Mouse (Mus musculus) midbrain, embryonic 13.5 days (tissue): Measurements from ENCODE around the gene Thoc3. TPM values are rescaled to one million over a fixed set of nuclear protein-coding genes. Genes with fewer than 3 reads are reported as not detected.

ENCODE experiments used
- ATAC-seq: fragments of 200-750 bp; cut with Nextera tagmentation; 2 replicates; pipeline ENCODE4 v1.8.0; 2017; ENCODE audit warnings: mild to moderate bottlenecking, moderate TSS enrichment, moderate library complexity
- H3K27ac ChIP-seq: fragments of 300-500 bp; sonication (generic); 2 replicates; pipeline ENCODE4 v1.5.1; 2015; ENCODE audit warnings: inconsistent platforms, mild to moderate bottlenecking, moderate library complexity
- H3K27me3 ChIP-seq: fragments of 300-500 bp; sonication (generic); 2 replicates; pipeline ENCODE4 v1.6.1; 2015; ENCODE audit warnings: mild to moderate bottlenecking, inconsistent platforms
- H3K36me3 ChIP-seq: fragments of 300-500 bp; sonication (generic); 2 replicates; pipeline ENCODE4 v1.6.1; 2015; ENCODE audit warnings: mild to moderate bottlenecking, inconsistent platforms
- H3K4me1 ChIP-seq: fragments of 300-500 bp; sonication (generic); replicated peaks from 2 replicates; pipeline ENCODE4 v1.6.1; 2015; ENCODE audit warnings: inconsistent platforms
- H3K4me2 ChIP-seq: fragments of 300-500 bp; sonication (generic); replicated peaks from 2 replicates; pipeline ENCODE4 v1.6.1; 2015; ENCODE audit warnings: moderate library complexity, mild to moderate bottlenecking, inconsistent platforms
- H3K4me3 ChIP-seq: fragments of 300-500 bp; sonication (generic); replicated peaks from 2 replicates; pipeline ENCODE4 v1.5.1; 2015; ENCODE audit warnings: mild to moderate bottlenecking, inconsistent platforms
- H3K9ac ChIP-seq: fragments of 300-500 bp; sonication (generic); replicated peaks from 2 replicates; pipeline ENCODE4 v1.6.1; 2015; ENCODE audit warnings: mild to moderate bottlenecking, inconsistent platforms
- H3K9me3 ChIP-seq: fragments of 300-500 bp; sonication (generic); 2 replicates; pipeline ENCODE4 v1.6.1; 2016; ENCODE audit warnings: mild to moderate bottlenecking, inconsistent platforms
- WGBS: fragments of 180-500 bp; shearing (Covaris S2); methylation state at CpG from one replicate; pipeline ENCODE4 v1.1.7; 2015; 5-methylcytosine and 5-hydroxymethylcytosine counted together
- polyA plus RNA-seq: library from polyadenylated mRNA; unstranded; fragments of >200 nt; fragmentation: Nextera tagmentation; extraction: Ambion mirVana; gene quantifications from 2 replicates; pipeline ENCODE4 v1.2.1, GENCODE M21; 2015

Thoc3 gene
- polyA plus RNA-seq, 1 experiment from 2014 or later = 121 TPM

GRCm38 (mm10) chr13:54437083-54437482, 31.6 kb downstream of the Thoc3 start:
- Histone ChIP-seq H3K4me3 (no peak overlapping the region), H3K4me1 (0 out of 2 replicates have a peak, but pooled peaks cover 7% of the 10 kb centered on the region), H3K9ac (no peak overlapping the region), H3K36me3 (no peaks in the 10 kb centered on the region), H3K27ac (no peak overlapping the region), H3K27me3 (no peaks in the 10 kb centered on the region), H3K9me3 (no peaks in the 10 kb centered on the region), H3K4me2 (no peak overlapping the region)
- 92% methylated on average over 6 of the region's 6 CpGs for WGBS
- no peak for ATAC-seq

DNA sequence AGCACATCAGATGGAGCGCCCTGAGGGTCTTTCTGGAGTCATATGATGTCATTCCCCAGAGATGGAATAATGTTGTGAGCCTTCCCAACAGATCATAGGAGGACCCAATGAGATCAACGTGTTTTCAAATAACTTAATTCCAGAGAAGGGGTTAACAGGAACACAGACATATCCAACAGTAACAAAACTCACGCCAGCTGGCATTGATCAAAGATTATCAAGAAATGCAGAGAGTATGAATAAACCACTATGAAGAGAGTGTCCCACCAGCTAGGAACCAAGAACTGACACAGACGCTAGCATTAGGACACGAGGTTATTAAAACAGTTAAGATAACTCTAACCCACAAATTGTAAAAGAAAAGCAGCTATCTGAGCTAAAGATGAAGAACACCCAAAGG, 32.0 kb downstream of the Thoc3 start:
- H3K9ac ChIP-seq = no peak overlapping the region
- H3K9me3 ChIP-seq = no peaks in the 10 kb centered on the region
- no peak overlapping the region for H3K27ac ChIP-seq
- no peaks in the 10 kb centered on the region for H3K36me3 ChIP-seq
- 0 out of 2 replicates have a peak, but pooled peaks cover 7% of the 10 kb centered on the region for H3K4me1 ChIP-seq
- H3K4me2 ChIP-seq = no peak overlapping the region
- WGBS = 92% methylated on average over 5 of the region's 5 CpGs
- no peak overlapping the region for H3K4me3 ChIP-seq
- ATAC-seq = no peak
- no peaks in the 10 kb centered on the region for H3K27me3 ChIP-seq

GRCm38 (mm10) chr13:54431161-54431560, 37.5 kb downstream of the Thoc3 start:
- 0 out of 2 replicates have a peak, but pooled peaks cover 5% of the 10 kb centered on the region for H3K4me1 ChIP-seq
- H3K27ac ChIP-seq = no peak overlapping the region
- ATAC-seq = no peak
- no peaks in the 10 kb centered on the region for H3K36me3 ChIP-seq
- H3K9me3 ChIP-seq = no peaks in the 10 kb centered on the region
- no peaks in the 10 kb centered on the region for H3K27me3 ChIP-seq
- H3K9ac ChIP-seq = no peak overlapping the region
- 85% methylated on average over 9 of the region's 9 CpGs for WGBS
- H3K4me3 ChIP-seq = no peak overlapping the region
- no peak overlapping the region for H3K4me2 ChIP-seq

DNA sequence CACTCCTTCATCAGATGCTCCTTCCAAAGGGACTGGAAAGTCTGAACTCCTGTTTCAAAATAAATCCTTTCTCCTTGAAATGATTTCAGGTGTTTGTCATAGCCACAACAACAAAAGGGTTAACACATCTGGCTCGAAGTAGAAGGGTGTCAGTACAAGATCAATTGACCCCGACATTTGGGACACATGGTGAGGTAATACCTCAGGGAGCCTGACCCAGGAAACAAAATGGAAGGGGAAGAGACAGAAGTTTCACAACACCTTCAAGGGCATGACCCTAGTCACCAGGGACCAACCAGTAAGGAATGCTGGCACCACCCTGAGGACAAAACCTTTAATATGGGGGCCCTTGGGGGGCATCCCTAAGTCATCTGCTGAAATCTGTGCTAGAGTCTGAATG, 38.6 kb downstream of the Thoc3 start:
- Histone ChIP-seq H3K9me3 (no peaks in the 10 kb centered on the region), H3K4me2 (no peak overlapping the region), H3K4me1 (peaks cover 10% of the 10 kb centered on the region), H3K9ac (no peak overlapping the region), H3K27me3 (no peaks in the 10 kb centered on the region), H3K27ac (no peak overlapping the region), H3K36me3 (no peaks in the 10 kb centered on the region), H3K4me3 (no peak overlapping the region)
- WGBS = 67% methylated on average over 2 of the region's 2 CpGs
- no peak for ATAC-seq

- 80% methylated on average over 3 of the region's 3 CpGs for WGBS
- Histone ChIP-seq H3K36me3 (no peaks in the 10 kb centered on the region), H3K4me3 (no peak overlapping the region), H3K27me3 (no peaks in the 10 kb centered on the region), H3K9me3 (no peaks in the 10 kb centered on the region), H3K4me1 (peaks cover 12% of the 10 kb centered on the region), H3K27ac (no peak overlapping the region), H3K4me2 (no peak overlapping the region), H3K9ac (no peak overlapping the region)
- no peak for ATAC-seq
Observed at GRCm38 (mm10) chr13:54428771-54429170, 39.9 kb downstream of the Thoc3 start.

- no peak overlapping the region for H3K9ac ChIP-seq
- ATAC-seq = no peak
- H3K4me2 ChIP-seq = no peak overlapping the region
- peaks cover 12% of the 10 kb centered on the region for H3K4me1 ChIP-seq
- no peak overlapping the region for H3K27ac ChIP-seq
- H3K36me3 ChIP-seq = no peaks in the 10 kb centered on the region
- WGBS = 76% methylated on average over 10 of the region's 10 CpGs
- H3K27me3 ChIP-seq = no peaks in the 10 kb centered on the region
- no peaks in the 10 kb centered on the region for H3K9me3 ChIP-seq
- H3K4me3 ChIP-seq = no peak overlapping the region
Observed at GRCm38 (mm10) chr13:54426781-54427655, 41.6 kb downstream of the Thoc3 start.

GRCm38 (mm10) chr13:54425269-54425668, 43.4 kb downstream of the Thoc3 start:
- peak; percentile 79 for ATAC-seq
- Histone ChIP-seq H3K4me3 (no peak overlapping the region), H3K4me1 (peaks cover 14% of the 10 kb centered on the region), H3K9ac (0 out of 2 replicates have a peak overlapping the region, but pooled peaks have one; percentile 16), H3K36me3 (no peaks in the 10 kb centered on the region), H3K9me3 (no peaks in the 10 kb centered on the region), H3K4me2 (no peak overlapping the region), H3K27me3 (no peaks in the 10 kb centered on the region), H3K27ac (peak overlapping the region; percentile 62; the same call in 1 of the 2 replicates)
- WGBS = 60% methylated on average over 2 of the region's 2 CpGs

GRCm38 (mm10) chr13:54420226-54420625, 48.4 kb downstream of the Thoc3 start:
- no peak overlapping the region for H3K4me3 ChIP-seq
- H3K4me2 ChIP-seq = no peak overlapping the region
- 72% methylated on average over 12 of the region's 12 CpGs for WGBS
- H3K36me3 ChIP-seq = no peaks in the 10 kb centered on the region
- ATAC-seq = no peak
- H3K27ac ChIP-seq = no peak overlapping the region
- peaks cover 27% of the 10 kb centered on the region for H3K4me1 ChIP-seq
- no peaks in the 10 kb centered on the region for H3K27me3 ChIP-seq
- no peaks in the 10 kb centered on the region for H3K9me3 ChIP-seq
- no peak overlapping the region for H3K9ac ChIP-seq

DNA sequence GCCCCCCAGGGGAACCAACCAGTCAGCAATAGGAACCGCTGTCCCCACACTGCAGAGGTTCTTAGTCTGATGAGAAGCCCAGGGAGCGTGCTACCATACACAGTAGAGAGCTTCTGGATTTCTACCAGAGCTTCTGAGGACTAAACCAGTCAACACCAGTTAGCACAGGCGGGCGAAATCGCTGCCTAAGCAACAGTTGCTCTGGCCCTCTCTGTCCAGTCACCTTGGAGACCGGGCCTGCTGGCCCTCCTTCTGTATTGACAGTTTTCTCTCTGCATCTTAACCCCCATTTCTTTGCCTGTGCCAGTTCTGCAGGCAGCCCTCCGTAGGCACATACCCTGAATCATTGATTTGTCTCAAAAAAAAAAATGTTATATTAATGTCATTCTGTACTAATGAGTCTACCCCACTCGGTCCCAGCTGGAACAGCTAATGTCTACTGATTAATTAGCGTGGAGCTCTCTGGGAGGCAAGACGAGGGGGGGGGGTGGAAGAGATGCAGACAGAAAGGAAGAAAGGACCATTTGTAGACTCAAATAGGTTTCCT, 49.8 kb downstream of the Thoc3 start:
- no peaks in the 10 kb centered on the region for H3K9me3 ChIP-seq
- ATAC-seq = peak; percentile 50; the same call in 1 of the 2 replicates

DNA sequence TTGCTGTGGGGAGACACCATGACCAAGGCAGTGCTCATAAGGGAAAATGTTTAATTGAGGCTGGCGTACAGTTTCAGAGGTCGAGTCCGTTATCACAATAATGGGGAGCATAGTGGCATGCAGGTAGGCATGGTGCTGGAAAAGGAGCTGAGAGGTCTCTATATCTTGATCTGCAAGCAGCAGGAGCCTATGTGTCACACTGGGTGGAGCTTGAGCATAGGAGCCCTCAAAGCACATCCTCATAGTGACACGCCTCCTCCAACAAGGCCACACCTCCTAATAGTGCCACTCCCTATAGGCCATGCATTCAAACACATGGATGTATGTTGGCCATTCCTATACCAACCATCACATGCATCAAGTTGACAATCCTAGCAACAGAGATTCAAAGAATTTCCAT, 53.6 kb downstream of the Thoc3 start:
- no peaks in the 10 kb centered on the region for H3K9me3 ChIP-seq
- H3K4me1 ChIP-seq = peaks cover 26% of the 10 kb centered on the region
- H3K4me3 ChIP-seq = no peak overlapping the region
- no peaks in the 10 kb centered on the region for H3K36me3 ChIP-seq
- no peak for ATAC-seq
- H3K4me2 ChIP-seq = no peak overlapping the region
- no peaks in the 10 kb centered on the region for H3K27me3 ChIP-seq
- WGBS = 95% methylated on average over 4 of the region's 4 CpGs
- H3K9ac ChIP-seq = no peak overlapping the region
- no peak overlapping the region for H3K27ac ChIP-seq

More for the DNA sequence above, 49.8 kb downstream of the Thoc3 start:
- Histone ChIP-seq H3K9ac (no peak overlapping the region), H3K27me3 (no peaks in the 10 kb centered on the region), H3K4me1 (peaks cover 19% of the 10 kb centered on the region), H3K27ac (peak overlapping the region; percentile 31), H3K4me2 (no peak overlapping the region), H3K4me3 (no peak overlapping the region), H3K36me3 (no peaks in the 10 kb centered on the region)
- 59% methylated on average over 10 of the region's 10 CpGs for WGBS

DNA sequence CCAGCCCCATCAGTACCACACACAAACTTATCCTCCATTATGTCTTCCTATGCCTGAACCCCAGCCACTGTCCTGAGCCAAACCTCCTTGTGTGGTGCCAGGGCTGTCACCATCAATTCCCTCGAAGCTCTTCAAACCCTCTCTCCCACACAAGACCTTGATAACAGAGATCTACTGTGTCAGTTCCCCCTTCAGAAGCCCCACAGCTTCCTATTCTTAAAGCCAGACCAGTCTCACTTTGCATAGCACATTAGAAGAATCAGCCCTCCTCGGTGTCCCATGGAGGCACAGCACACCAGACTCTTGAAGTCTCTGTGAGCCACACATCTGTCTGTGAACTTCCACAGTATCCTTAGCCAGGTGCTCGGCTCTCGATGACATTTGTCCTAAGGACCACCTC, 55.9 kb downstream of the Thoc3 start:
- no peak for ATAC-seq
- Histone ChIP-seq H3K9me3 (no peaks in the 10 kb centered on the region), H3K4me3 (no peak overlapping the region), H3K9ac (no peak overlapping the region), H3K27ac (no peak overlapping the region), H3K36me3 (no peaks in the 10 kb centered on the region), H3K27me3 (no peaks in the 10 kb centered on the region), H3K4me2 (no peak overlapping the region), H3K4me1 (peaks cover 12% of the 10 kb centered on the region)
- WGBS = 84% methylated on average over 4 of the region's 4 CpGs

DNA sequence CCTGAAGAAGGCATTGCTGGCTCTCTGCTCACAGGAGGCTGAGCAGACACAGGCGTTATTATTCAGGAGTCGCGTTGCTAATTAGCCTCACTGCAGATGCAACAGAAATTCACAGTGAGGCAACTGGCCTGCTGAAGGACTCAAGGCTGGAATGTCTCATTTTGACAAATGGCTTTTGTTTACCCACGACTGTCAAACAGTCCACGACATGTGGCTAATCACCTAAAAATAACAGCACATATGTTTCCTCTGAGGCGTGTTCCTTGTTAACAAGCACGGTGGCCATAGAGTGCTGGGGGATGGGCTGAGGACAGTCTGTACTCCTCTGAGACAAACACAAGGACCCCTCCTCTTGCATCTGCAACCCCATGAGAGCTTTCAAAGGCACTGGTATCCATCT, 56.4 kb downstream of the Thoc3 start:
- Histone ChIP-seq H3K9ac (no peak overlapping the region), H3K27ac (peak overlapping the region; percentile 9; the same call in 1 of the 2 replicates), H3K27me3 (no peaks in the 10 kb centered on the region), H3K36me3 (no peaks in the 10 kb centered on the region), H3K9me3 (no peaks in the 10 kb centered on the region), H3K4me2 (no peak overlapping the region), H3K4me3 (no peak overlapping the region), H3K4me1 (peaks cover 12% of the 10 kb centered on the region)
- WGBS = 34% methylated on average over 7 of the region's 7 CpGs
- no peak for ATAC-seq
